Mouse (Mus musculus) heart, embryonic 11.5 days (tissue): Measurements from ENCODE around the gene Iqsec3. TPM values are rescaled to one million over a fixed set of nuclear protein-coding genes. Genes with fewer than 3 reads are reported as not detected.

Experiments
- ATAC-seq: fragments of 200-750 bp; cut with Nextera tagmentation; replicated peaks from 2 replicates; pipeline ENCODE4 v1.8.0; 2017; ENCODE audit warnings: moderate library complexity; ENCODE audit not compliant: insufficient number of reproducible peaks, low FRiP score, low TSS enrichment
- H3K27ac ChIP-seq: fragments of 300-500 bp; sonication (generic); 2 replicates; pipeline ENCODE4 v1.5.1; 2014; ENCODE audit warnings: mild to moderate bottlenecking, low read depth, low read length
- H3K27me3 ChIP-seq: fragments of 300-500 bp; sonication (generic); 2 replicates; pipeline ENCODE4 v1.6.1; 2014; ENCODE audit warnings: mild to moderate bottlenecking, low read length, mixed read lengths; ENCODE audit not compliant: control insufficient read depth, insufficient read depth
- H3K36me3 ChIP-seq: fragments of 300-500 bp; sonication (generic); 2 replicates; pipeline ENCODE4 v1.6.1; 2014; ENCODE audit warnings: mild to moderate bottlenecking, low read length, moderate library complexity, mixed read lengths; ENCODE audit not compliant: control insufficient read depth, insufficient read depth
- H3K4me1 ChIP-seq: fragments of 300-500 bp; sonication (generic); 2 replicates; pipeline ENCODE4 v1.6.1; 2014; ENCODE audit warnings: low read length; ENCODE audit not compliant: control insufficient read depth, insufficient read depth
- H3K4me2 ChIP-seq: fragments of 300-500 bp; sonication (generic); 2 replicates; pipeline ENCODE4 v1.6.1; 2014; ENCODE audit warnings: mild to moderate bottlenecking, moderate library complexity
- H3K4me3 ChIP-seq: fragments of 300-500 bp; sonication (generic); 2 replicates; pipeline ENCODE4 v1.5.1; 2014; ENCODE audit warnings: low read depth, low read length
- H3K9ac ChIP-seq: fragments of 300-500 bp; sonication (generic); 2 replicates; pipeline ENCODE4 v1.6.1; 2014; ENCODE audit warnings: mild to moderate bottlenecking, low read depth, low read length, moderate library complexity
- H3K9me3 ChIP-seq: fragments of 300-500 bp; sonication (generic); replicated peaks from 2 replicates; pipeline ENCODE4 v1.6.1; 2016; ENCODE audit warnings: low read length; ENCODE audit not compliant: control insufficient read depth
- WGBS: fragments of 180-500 bp; shearing (Covaris S2); extraction: QIAGEN DNeasy Blood & Tissue Kit; methylation state at CpG from one replicate; pipeline ENCODE4 v1.1.7; 2014; ENCODE audit not compliant: insufficient replicate concordance; 5-methylcytosine and 5-hydroxymethylcytosine counted together
- polyA plus RNA-seq: library from polyadenylated mRNA; unstranded; fragments of >200 nt; fragmentation: Nextera tagmentation; extraction: Ambion mirVana; gene quantifications from 2 replicates; pipeline ENCODE4 v1.2.1, GENCODE M21; 2014

Gene Iqsec3
- polyA plus RNA-seq, 1 experiment from 2014 or later, result 0.04 TPM

DNA sequence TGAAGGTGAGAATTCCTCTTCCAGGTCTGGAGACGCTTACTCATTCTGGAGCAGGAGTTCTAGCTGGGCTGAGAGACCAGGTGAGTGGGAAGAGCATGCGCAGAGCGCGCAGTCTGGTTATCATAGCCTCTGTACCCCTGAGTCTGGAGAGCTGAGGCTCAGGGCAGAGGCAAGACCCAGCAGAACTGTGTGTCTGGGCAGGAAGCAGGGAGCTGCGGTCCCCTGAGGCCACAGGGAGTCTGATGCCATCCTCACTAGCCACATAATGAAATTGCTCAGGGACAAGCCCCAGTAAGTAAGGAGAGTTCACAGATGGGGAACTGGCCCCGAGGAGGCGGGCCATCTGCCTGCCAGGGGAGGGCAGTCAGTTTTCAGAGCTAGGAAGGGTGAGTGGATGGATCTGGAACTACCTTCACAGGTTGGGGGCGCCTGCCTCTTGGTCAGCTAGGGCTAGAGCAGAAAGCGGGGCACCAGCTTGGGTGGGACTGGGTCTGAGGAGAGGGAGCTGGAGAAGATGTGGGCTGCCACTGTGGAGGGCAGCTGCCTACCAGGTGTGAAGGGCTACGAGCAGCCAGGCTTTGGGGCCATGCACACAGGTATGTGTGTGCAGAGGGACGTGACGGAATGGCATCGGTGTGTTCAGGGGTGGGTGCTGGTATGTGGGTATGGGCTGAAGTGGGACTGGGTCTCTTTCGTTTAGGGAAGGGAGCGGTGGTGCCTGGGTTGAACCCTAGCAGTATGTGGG, 130.3 kb downstream of the Iqsec3 start, which contains the start of gene Slc6a12:
Gene Slc6a12, plus strand, starts transcription at position 51 of the 745 bp plus-strand sequence.
- Histone ChIP-seq H3K27ac (no peak within 1 kb of the TSS), H3K9ac (no peak within 1 kb of the TSS), H3K9me3 (no peaks in the 10 kb centered on the region), H3K36me3 (no peaks in the 10 kb centered on the region), H3K4me3 (no peak within 1 kb of the TSS), H3K4me2 (no peak within 1 kb of the TSS), H3K4me1 (no peaks in the 10 kb centered on the region), H3K27me3 (peaks cover 18% of the 10 kb centered on the region; the same call in 1 of the 2 replicates)
- 62% methylated on average over 15 of the region's 15 CpGs for WGBS
- ATAC-seq, result no peak

DNA sequence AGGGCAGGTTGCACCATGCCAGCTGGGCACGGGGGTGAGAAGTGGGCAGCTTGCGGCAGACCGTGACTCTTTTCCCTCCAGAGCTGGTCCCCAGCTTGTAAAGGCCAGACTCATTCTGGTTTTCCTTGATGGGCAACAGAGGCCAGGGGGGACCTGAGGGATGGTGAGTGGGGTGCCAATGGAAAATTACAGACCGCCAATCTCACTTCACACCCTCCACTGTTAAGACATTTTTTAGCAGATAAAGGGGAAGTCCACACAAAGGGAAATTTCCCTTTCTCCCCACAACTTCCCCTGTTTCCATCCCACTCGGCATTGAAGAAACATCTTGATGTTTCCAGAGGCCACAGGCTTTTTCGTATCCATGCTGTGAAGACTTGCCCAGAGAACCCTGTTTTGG, 131.8 kb downstream of the Iqsec3 start:
- no peaks in the 10 kb centered on the region; the same call in 1 of the 2 replicates for H3K4me1 ChIP-seq
- H3K9me3 ChIP-seq, result no peaks in the 10 kb centered on the region
- no peak overlapping the region for H3K4me3 ChIP-seq
- no peak overlapping the region for H3K9ac ChIP-seq
- peaks cover 18% of the 10 kb centered on the region; the same call in 1 of the 2 replicates for H3K27me3 ChIP-seq
- H3K36me3 ChIP-seq, result no peaks in the 10 kb centered on the region
- H3K27ac ChIP-seq, result no peak overlapping the region
- ATAC-seq, result no peak
- H3K4me2 ChIP-seq, result no peak overlapping the region
- WGBS, result 73% methylated on average over 6 of the region's 6 CpGs

DNA sequence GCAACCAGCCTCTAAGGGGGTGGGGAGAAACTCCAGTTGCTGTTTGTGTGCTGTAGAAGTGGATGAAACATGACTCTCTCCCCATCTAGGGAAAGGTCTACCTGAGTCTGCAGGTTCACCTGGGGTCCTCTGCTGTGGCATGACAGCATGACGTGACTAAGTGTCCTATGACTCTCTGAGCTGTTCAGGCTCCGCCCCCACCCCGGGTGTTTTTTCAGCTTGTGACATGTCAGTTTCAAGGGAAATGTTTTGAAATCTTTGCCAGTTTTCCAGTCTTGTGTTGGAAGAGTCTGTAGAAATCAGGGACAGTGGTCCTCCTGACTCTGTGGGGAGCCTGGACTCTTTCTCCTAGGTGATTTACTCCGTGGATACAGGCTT, 135.0 kb downstream of the Iqsec3 start:
- WGBS, result 42% methylated on average over 4 of the region's 4 CpGs
- no peaks in the 10 kb centered on the region for H3K36me3 ChIP-seq
- H3K9ac ChIP-seq, result no peak overlapping the region
- H3K4me2 ChIP-seq, result no peak overlapping the region
- H3K4me1 ChIP-seq, result no peaks in the 10 kb centered on the region; the same call in 1 of the 2 replicates
- ATAC-seq, result no peak
- H3K27me3 ChIP-seq, result peaks cover 18% of the 10 kb centered on the region; the same call in 1 of the 2 replicates
- H3K9me3 ChIP-seq, result no peaks in the 10 kb centered on the region
- H3K27ac ChIP-seq, result no peak overlapping the region
- H3K4me3 ChIP-seq, result no peak overlapping the region

DNA sequence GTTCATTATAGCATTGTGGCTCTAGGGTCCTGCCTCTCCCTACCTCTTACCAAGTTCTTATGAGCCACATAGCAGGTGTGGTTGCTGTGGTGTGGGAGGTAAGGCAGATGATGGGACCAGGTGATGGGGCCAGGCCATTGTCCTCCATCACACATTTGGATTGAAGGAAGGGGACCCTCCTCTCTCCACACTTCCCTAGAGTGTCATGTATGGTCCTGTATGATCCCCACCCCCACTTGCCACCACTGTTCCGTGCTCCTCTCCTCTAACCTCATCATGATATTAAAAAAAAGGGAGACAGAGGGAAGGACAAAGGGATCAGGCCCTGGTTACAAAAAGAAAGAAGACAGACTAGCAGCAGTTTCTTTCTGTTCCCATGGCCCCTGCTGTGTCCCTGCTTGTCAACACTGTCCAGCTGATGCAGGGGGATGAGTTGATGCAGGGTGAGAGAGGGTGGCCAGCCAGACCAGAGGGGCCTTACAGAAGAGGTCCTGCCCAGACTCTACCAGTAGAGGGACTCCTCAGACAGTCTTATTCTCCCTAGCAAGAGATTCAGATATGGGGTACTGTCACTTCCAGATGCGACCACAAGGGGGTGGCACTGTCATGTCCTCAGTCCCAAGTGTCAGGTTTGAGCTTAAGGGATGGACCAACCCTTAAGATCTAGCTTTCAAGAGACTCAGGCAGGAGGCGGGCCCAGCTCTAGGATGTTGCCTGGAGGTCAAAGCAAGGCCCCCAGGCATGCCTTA, 135.5 kb downstream of the Iqsec3 start:
- Histone ChIP-seq H3K4me3 (no peak overlapping the region), H3K27me3 (peaks cover 13% of the 10 kb centered on the region; the same call in 1 of the 2 replicates), H3K27ac (no peak overlapping the region), H3K4me2 (no peak overlapping the region), H3K9me3 (no peaks in the 10 kb centered on the region), H3K36me3 (no peaks in the 10 kb centered on the region), H3K9ac (no peak overlapping the region), H3K4me1 (no peaks in the 10 kb centered on the region; the same call in 1 of the 2 replicates)
- 0 out of 2 replicates have a peak, but pooled peaks have one; percentile 29 for ATAC-seq
- WGBS, result 35% methylated on average over 3 of the region's 3 CpGs

DNA sequence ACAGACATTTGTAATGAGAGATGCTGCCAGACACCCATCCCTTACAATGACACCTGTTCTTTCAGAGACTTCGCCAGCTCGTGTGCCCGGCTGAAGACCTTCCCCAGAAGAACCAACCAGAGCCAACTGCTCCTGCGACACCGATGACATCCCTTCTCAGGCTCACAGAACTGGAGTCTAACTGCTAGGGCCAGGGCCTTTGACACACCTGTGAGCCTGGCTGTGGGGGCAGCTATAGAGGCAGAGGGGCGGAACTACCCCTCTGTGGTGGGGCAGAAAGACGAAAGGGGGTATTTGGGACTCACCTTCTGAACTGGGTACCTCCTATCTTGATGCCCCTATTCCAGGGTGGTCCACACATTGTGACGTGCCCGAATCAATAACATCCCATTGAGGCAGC, 136.2 kb downstream of the Iqsec3 start:
- H3K4me2 ChIP-seq, result no peak overlapping the region
- WGBS, result 88% methylated on average over 9 of the region's 9 CpGs
- ATAC-seq, result no peak

DNA sequence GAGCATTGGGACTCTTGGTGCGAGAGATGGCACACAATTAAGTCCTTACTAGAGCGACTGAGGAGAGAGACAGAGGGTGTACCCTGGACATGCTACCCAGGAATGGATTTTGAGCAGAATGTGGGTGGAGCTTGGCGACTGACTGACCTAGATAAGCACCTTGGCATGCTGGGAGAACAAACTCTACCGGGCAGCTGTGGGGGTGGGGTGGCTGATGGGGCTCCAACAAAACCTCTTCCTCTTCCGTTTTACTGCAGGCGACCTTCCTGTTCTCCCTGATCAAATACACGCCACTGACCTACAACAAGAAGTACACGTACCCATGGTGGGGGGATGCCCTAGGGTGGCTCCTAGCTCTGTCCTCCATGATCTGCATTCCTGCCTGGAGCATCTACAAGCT, 136.9 kb downstream of the Iqsec3 start:
- H3K36me3 ChIP-seq, result no peaks in the 10 kb centered on the region
- ATAC-seq, result no peak
- H3K27me3 ChIP-seq, result peaks cover 2% of the 10 kb centered on the region; the same call in 1 of the 2 replicates
- H3K9me3 ChIP-seq, result no peaks in the 10 kb centered on the region
- WGBS, result 45% methylated on average over 8 of the region's 8 CpGs
- no peak overlapping the region for H3K27ac ChIP-seq
- no peak overlapping the region for H3K9ac ChIP-seq
- no peaks in the 10 kb centered on the region; the same call in 1 of the 2 replicates for H3K4me1 ChIP-seq
- no peak overlapping the region for H3K4me3 ChIP-seq
- no peak overlapping the region for H3K4me2 ChIP-seq

More for the DNA sequence above, 136.2 kb downstream of the Iqsec3 start:
- Histone ChIP-seq H3K4me3 (no peak overlapping the region), H3K36me3 (no peaks in the 10 kb centered on the region), H3K9ac (no peak overlapping the region), H3K27ac (no peak overlapping the region), H3K27me3 (peaks cover 6% of the 10 kb centered on the region; the same call in 1 of the 2 replicates), H3K9me3 (no peaks in the 10 kb centered on the region), H3K4me1 (no peaks in the 10 kb centered on the region; the same call in 1 of the 2 replicates)

DNA sequence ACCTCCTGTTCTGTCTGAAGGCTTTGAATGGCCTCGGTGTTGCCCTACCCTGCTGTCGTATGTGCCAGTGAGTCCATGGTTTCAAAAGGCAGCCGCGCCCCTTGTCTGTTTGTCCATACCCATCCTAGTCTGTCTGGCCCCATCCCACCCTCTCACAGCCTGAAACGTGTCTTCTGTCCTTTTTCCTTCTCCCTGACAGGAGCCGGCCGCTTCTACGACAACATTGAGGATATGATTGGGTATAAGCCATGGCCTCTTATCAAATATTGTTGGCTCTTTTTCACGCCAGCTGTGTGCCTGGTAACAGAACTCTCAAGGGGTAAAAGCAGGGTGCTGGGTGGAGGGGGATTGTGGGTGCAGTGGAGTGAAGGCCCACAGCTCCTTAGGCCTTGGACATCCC, 137.6 kb downstream of the Iqsec3 start:
- WGBS, result 82% methylated on average over 9 of the region's 9 CpGs
- Histone ChIP-seq H3K27me3 (no peaks in the 10 kb centered on the region), H3K27ac (no peak overlapping the region), H3K9ac (no peak overlapping the region), H3K4me1 (no peaks in the 10 kb centered on the region; the same call in 1 of the 2 replicates), H3K4me3 (no peak overlapping the region), H3K9me3 (no peaks in the 10 kb centered on the region), H3K4me2 (no peak overlapping the region), H3K36me3 (no peaks in the 10 kb centered on the region)
- no peak for ATAC-seq

DNA sequence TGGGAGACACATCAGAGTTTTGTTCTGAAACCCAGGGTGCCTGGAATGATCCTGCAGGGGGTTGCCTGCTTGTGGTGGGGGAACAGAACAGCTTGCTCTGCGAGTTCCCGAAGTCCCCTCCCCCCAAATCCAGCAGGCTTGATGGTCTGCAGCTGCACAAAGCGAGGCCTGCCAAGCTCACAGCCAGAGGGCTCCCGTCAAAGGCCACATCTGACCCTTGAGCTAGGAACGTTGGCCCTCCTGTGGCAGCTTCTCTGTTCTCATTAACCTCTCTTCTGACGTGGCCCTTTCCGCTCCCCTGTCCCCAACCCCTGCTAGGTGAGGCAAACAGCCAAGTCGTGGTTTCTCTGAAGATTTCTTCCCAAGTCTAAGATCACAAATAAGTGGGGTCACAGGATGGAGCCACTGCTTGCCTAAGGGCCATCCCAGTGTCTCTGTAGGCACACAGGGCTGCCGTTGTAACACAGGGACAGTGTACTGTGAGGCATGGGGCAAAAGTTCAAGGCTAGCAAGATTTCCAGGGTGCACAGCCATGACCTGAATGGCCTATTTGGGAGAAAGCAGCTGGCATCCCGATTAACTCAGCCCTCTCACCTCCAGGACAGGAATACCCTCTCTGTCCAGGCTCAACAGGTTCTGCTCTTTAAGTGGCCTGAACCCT, 143.5 kb downstream of the Iqsec3 start:
- Histone ChIP-seq H3K9ac (0 out of 2 replicates have a peak overlapping the region, but pooled peaks have one; percentile 28), H3K4me2 (no peak overlapping the region), H3K27me3 (no peaks in the 10 kb centered on the region), H3K4me3 (no peak overlapping the region), H3K36me3 (no peaks in the 10 kb centered on the region), H3K4me1 (peaks cover 8% of the 10 kb centered on the region; the same call in 1 of the 2 replicates), H3K9me3 (no peaks in the 10 kb centered on the region), H3K27ac (no peak overlapping the region)
- ATAC-seq, result no peak
- WGBS, result 18% methylated on average over 10 of the region's 10 CpGs
